Mouse (Mus musculus): ENCODE measurements at regions not wholly inside any gene's neighbourhood (a gene's known extent, or its start where the extent isn't known, plus 50 kb on each side); places are given as distances from the start of the nearest gene placed in this dataset.

- no peak for TF ChIP-seq POLR2A (IDR thresholded peaks at IDR 0.05; ENCODE audit: insufficient read length, low read depth)
- no peak for TF ChIP-seq E2F4 (IDR thresholded peaks at IDR 0.05; ENCODE audit: insufficient read depth)
- TF ChIP-seq USF1 (IDR thresholded peaks at IDR 0.05; ENCODE audit: low read depth), result no peak
- TF ChIP-seq MYOD1 (IDR thresholded peaks at IDR 0.05; ENCODE audit: control insufficient read depth in 1 of 3, insufficient read length in 2 of 3, low read depth in 2 of 3), result no peak
- TF ChIP-seq MAX (IDR thresholded peaks at IDR 0.05; ENCODE audit: low read depth), result no peak
- TF ChIP-seq REST (IDR thresholded peaks at IDR 0.05; ENCODE audit: insufficient read depth, insufficient read length), result no peak
Measured at GRCm38 (mm10) chr10:120308681-120309080, 81.8 kb downstream of the Llph start.

Data from myocyte (in vitro differentiated cells).